Mouse (Mus musculus): ENCODE measurements around the gene Ntng1. TPM values are rescaled to one million over a fixed set of nuclear protein-coding genes. Genes with fewer than 3 reads are reported as not detected.

The Ntng1 gene
- polyA plus RNA-seq (2012; rRNA removed): 0.31 and 0.33 TPM in 2 replicates

- Histone ChIP-seq H3K27me3 (replicated peaks; ENCODE audit: control insufficient read depth, insufficient read depth, low read length) (peaks cover 7% of the 10 kb centered on the region), H3K4me1 (ENCODE audit: control insufficient read depth, insufficient read depth, low read length) (no peaks in the 10 kb centered on the region), H3K4me3 (ENCODE audit: insufficient read depth, low read depth, low read length) (peak within 1 kb of the TSS; percentile 57), H3K36me3 (ENCODE audit: control insufficient read depth, insufficient read depth, low read length) (no peaks in the 10 kb centered on the region), H3K27ac (ENCODE audit: insufficient read depth, low read depth, low read length) (no peak within 1 kb of the TSS)
- WGBS: under 1% methylated on average over 52 of the region's 52 CpGs
- DNase-seq: peak; percentile 2
- TF ChIP-seq CTCF (conservative IDR thresholded peaks at IDR 0.05; ENCODE audit: insufficient read depth, insufficient read length, low read depth, low read length) (no peak), POLR2A (IDR thresholded peaks at IDR 0.05; ENCODE audit: low read depth, low read length) (no peak)
Observed at GRCm38 (mm10) chr3:110143206-110144061, at the start of gene Ntng1. Gene Ntng1, minus strand, starts transcription at chr3:110144011.

GRCm38 (mm10) chr3:110187401-110187948 is 43.7 kb upstream of the Ntng1 start:
- Histone ChIP-seq H3K27ac (ENCODE audit: insufficient read depth, low read depth, low read length) (no peak overlapping the region), H3K27me3 (replicated peaks; ENCODE audit: control insufficient read depth, insufficient read depth, low read length) (no peaks in the 10 kb centered on the region), H3K4me3 (ENCODE audit: insufficient read depth, low read depth, low read length) (no peak overlapping the region), H3K4me1 (ENCODE audit: control insufficient read depth, insufficient read depth, low read length) (no peaks in the 10 kb centered on the region), H3K36me3 (ENCODE audit: control insufficient read depth, insufficient read depth, low read length) (no peaks in the 10 kb centered on the region)
- WGBS: 52% methylated on average over 5 of the region's 5 CpGs
- DNase-seq: peak; percentile 31
- TF ChIP-seq POLR2A (IDR thresholded peaks at IDR 0.05; ENCODE audit: low read depth, low read length): no peak
- no peak for TF ChIP-seq CTCF (conservative IDR thresholded peaks at IDR 0.05; ENCODE audit: insufficient read depth, insufficient read length, low read depth, low read length)

- H3K36me3 ChIP-seq (ENCODE audit: control insufficient read depth, insufficient read depth, low read length): no peaks in the 10 kb centered on the region
- H3K4me3 ChIP-seq (ENCODE audit: insufficient read depth, low read depth, low read length): no peak overlapping the region
- WGBS: 63% methylated on average over 7 of the region's 7 CpGs
- no peak overlapping the region for H3K27ac ChIP-seq (ENCODE audit: insufficient read depth, low read depth, low read length)
- H3K4me1 ChIP-seq (ENCODE audit: control insufficient read depth, insufficient read depth, low read length): no peaks in the 10 kb centered on the region
- no peak for DNase-seq
- no peak for TF ChIP-seq POLR2A (IDR thresholded peaks at IDR 0.05; ENCODE audit: low read depth, low read length)
- no peak for TF ChIP-seq CTCF (conservative IDR thresholded peaks at IDR 0.05; ENCODE audit: insufficient read depth, insufficient read length, low read depth, low read length)
- H3K27me3 ChIP-seq (replicated peaks; ENCODE audit: control insufficient read depth, insufficient read depth, low read length): no peaks in the 10 kb centered on the region
Observed at GRCm38 (mm10) chr3:110149089-110149488, 5.3 kb upstream of the Ntng1 start.

GRCm38 (mm10) chr3:110144301-110145055 is 667 bp upstream of the Ntng1 start:
- no peaks in the 10 kb centered on the region for H3K36me3 ChIP-seq (ENCODE audit: control insufficient read depth, insufficient read depth, low read length)
- no peak overlapping the region for H3K4me3 ChIP-seq (ENCODE audit: insufficient read depth, low read depth, low read length)
- WGBS: 49% methylated on average over 6 of the region's 6 CpGs
- TF ChIP-seq CTCF (conservative IDR thresholded peaks at IDR 0.05; ENCODE audit: insufficient read depth, insufficient read length, low read depth, low read length) (no peak), POLR2A (IDR thresholded peaks at IDR 0.05; ENCODE audit: low read depth, low read length) (no peak)
- no peak for DNase-seq
- H3K4me1 ChIP-seq (ENCODE audit: control insufficient read depth, insufficient read depth, low read length): no peaks in the 10 kb centered on the region
- H3K27me3 ChIP-seq (replicated peaks; ENCODE audit: control insufficient read depth, insufficient read depth, low read length): peaks cover 7% of the 10 kb centered on the region
- H3K27ac ChIP-seq (ENCODE audit: insufficient read depth, low read depth, low read length): no peak overlapping the region

- Histone ChIP-seq H3K4me3 (ENCODE audit: insufficient read depth, low read depth, low read length) (peak overlapping the region; percentile 57), H3K27me3 (replicated peaks; ENCODE audit: control insufficient read depth, insufficient read depth, low read length) (peaks cover 7% of the 10 kb centered on the region)
- peak; percentile 1 for DNase-seq
Observed at GRCm38 (mm10) chr3:110142314-110143205, 1.3 kb downstream of the Ntng1 start.

More at GRCm38 (mm10) chr3:110142314-110143205, 1.3 kb downstream of the Ntng1 start:
- H3K27ac ChIP-seq (ENCODE audit: insufficient read depth, low read depth, low read length): no peak overlapping the region
- H3K4me1 ChIP-seq (ENCODE audit: control insufficient read depth, insufficient read depth, low read length): no peaks in the 10 kb centered on the region
- no peak for TF ChIP-seq POLR2A (IDR thresholded peaks at IDR 0.05; ENCODE audit: low read depth, low read length)
- no peak for TF ChIP-seq CTCF (conservative IDR thresholded peaks at IDR 0.05; ENCODE audit: insufficient read depth, insufficient read length, low read depth, low read length)
- WGBS: under 1% methylated on average over 77 of the region's 77 CpGs
- no peaks in the 10 kb centered on the region for H3K36me3 ChIP-seq (ENCODE audit: control insufficient read depth, insufficient read depth, low read length)

All from kidney, adult 2 months (tissue).